Mouse (Mus musculus) embryonic fibroblast, embryonic 13.5 days (primary cell): ENCODE results near the gene Gimap8.

Experiments used
- CTCF ChIP-seq: IDR thresholded peaks from 2 replicates; pipeline ENCODE4 v1.5.1; 2011; ENCODE audit warnings: mild to moderate bottlenecking, control low read depth, low read length, moderate library complexity, borderline replicate concordance; ENCODE audit not compliant: insufficient read depth
- POLR2A ChIP-seq: IDR thresholded peaks from 2 replicates; pipeline ENCODE4 v1.6.1; 2011; ENCODE audit warnings: low read depth, mild to moderate bottlenecking, control low read depth, low read length, moderate library complexity

- no peak for TF ChIP-seq CTCF
- no peak for TF ChIP-seq POLR2A
These were observed 42.3 kb downstream of the Gimap8 start for GRCm38 (mm10) chr6:48689320-48689719.
